Mouse (Mus musculus) olfactory bulb, adult 2 months (tissue): ENCODE data around the gene Cdx4.

Experiments
- CTCF ChIP-seq: fragments of 200-500 bp; IDR thresholded peaks from 2 replicates; pipeline ENCODE4 v1.5.1; 2012; ENCODE audit warnings: low read depth, mild to moderate bottlenecking, low read length, moderate library complexity; ENCODE audit not compliant: insufficient read depth
- POLR2A ChIP-seq: fragments of 200-500 bp; IDR thresholded peaks from 2 replicates; pipeline ENCODE4 v1.6.1; 2012; ENCODE audit warnings: mild to moderate bottlenecking, low read depth, low read length, moderate library complexity; ENCODE audit not compliant: insufficient read depth

GRCm38 (mm10) chrX:103311723-103312122, 9.5 kb upstream of the Cdx4 start:
- TF ChIP-seq POLR2A (no peak), CTCF (no peak)
